Mouse (Mus musculus): ENCODE results near the gene Mcm6. TPM values are rescaled to one million over a fixed set of nuclear protein-coding genes. Genes with fewer than 3 reads are reported as not detected.

Mcm6 gene
- polyA plus RNA-seq, 1 experiment: 215 TPM

- TF ChIP-seq EP300 (IDR thresholded peaks at IDR 0.05; ENCODE audit: insufficient read depth, low read depth, low read length) (no peak), POLR2A (IDR thresholded peaks at IDR 0.05; ENCODE audit: insufficient read depth, low read length) (no peak), CTCF (IDR thresholded peaks at IDR 0.05; ENCODE audit: low read depth, low read length) (no peak)
- H3K4me1 ChIP-seq (ENCODE audit: control insufficient read depth, insufficient read depth, low read length): no peaks in the 10 kb centered on the region
- H3K27me3 ChIP-seq (ENCODE audit: control insufficient read depth, insufficient read depth, low read length, poor library complexity, severe bottlenecking): no peaks in the 10 kb centered on the region
- H3K4me3 ChIP-seq (ENCODE audit: low read depth, low read length): no peak overlapping the region
- peaks cover 47% of the 10 kb centered on the region for H3K36me3 ChIP-seq (ENCODE audit: control insufficient read depth, insufficient read depth, low read length, poor library complexity, severe bottlenecking)
- H3K27ac ChIP-seq (ENCODE audit: insufficient read depth, low read length): no peak overlapping the region
- H3K9me3 ChIP-seq (replicated peaks; ENCODE audit: control insufficient read depth, insufficient read depth, low read length, poor library complexity, severe bottlenecking): no peaks in the 10 kb centered on the region
- peak overlapping the region; percentile 96; the same call in 1 of the 2 replicates for H3K9ac ChIP-seq (ENCODE audit: low read depth, poor library complexity, severe bottlenecking)
These were observed 2.0 kb downstream of the Mcm6 start for GRCm38 (mm10) chr1:128357452-128357851.

GRCm38 (mm10) chr1:128353092-128353491 lies 6.4 kb downstream of the Mcm6 start:
- Histone ChIP-seq H3K27ac (ENCODE audit: insufficient read depth, low read length) (no peak overlapping the region; the same call in 1 of the 2 replicates), H3K4me3 (ENCODE audit: low read depth, low read length) (no peak overlapping the region), H3K36me3 (ENCODE audit: control insufficient read depth, insufficient read depth, low read length, poor library complexity, severe bottlenecking) (peaks cover 89% of the 10 kb centered on the region), H3K9ac (ENCODE audit: low read depth, poor library complexity, severe bottlenecking) (no peak overlapping the region), H3K9me3 (replicated peaks; ENCODE audit: control insufficient read depth, insufficient read depth, low read length, poor library complexity, severe bottlenecking) (no peaks in the 10 kb centered on the region), H3K4me1 (ENCODE audit: control insufficient read depth, insufficient read depth, low read length) (no peaks in the 10 kb centered on the region), H3K27me3 (ENCODE audit: control insufficient read depth, insufficient read depth, low read length, poor library complexity, severe bottlenecking) (no peaks in the 10 kb centered on the region)
- TF ChIP-seq CTCF (IDR thresholded peaks at IDR 0.05; ENCODE audit: low read depth, low read length): no peak
- no peak for TF ChIP-seq EP300 (IDR thresholded peaks at IDR 0.05; ENCODE audit: insufficient read depth, low read depth, low read length)
- no peak for TF ChIP-seq POLR2A (IDR thresholded peaks at IDR 0.05; ENCODE audit: insufficient read depth, low read length)

GRCm38 (mm10) chr1:128344232-128344631 lies 15.2 kb downstream of the Mcm6 start:
- no peak overlapping the region for H3K9ac ChIP-seq (ENCODE audit: low read depth, poor library complexity, severe bottlenecking)
- no peaks in the 10 kb centered on the region for H3K9me3 ChIP-seq (replicated peaks; ENCODE audit: control insufficient read depth, insufficient read depth, low read length, poor library complexity, severe bottlenecking)
- no peaks in the 10 kb centered on the region for H3K27me3 ChIP-seq (ENCODE audit: control insufficient read depth, insufficient read depth, low read length, poor library complexity, severe bottlenecking)
- no peaks in the 10 kb centered on the region for H3K4me1 ChIP-seq (ENCODE audit: control insufficient read depth, insufficient read depth, low read length)
- H3K4me3 ChIP-seq (ENCODE audit: low read depth, low read length): no peak overlapping the region
- no peak overlapping the region for H3K27ac ChIP-seq (ENCODE audit: insufficient read depth, low read length)
- no peak for TF ChIP-seq EP300 (IDR thresholded peaks at IDR 0.05; ENCODE audit: insufficient read depth, low read depth, low read length)
- TF ChIP-seq CTCF (IDR thresholded peaks at IDR 0.05; ENCODE audit: low read depth, low read length): no peak
- TF ChIP-seq POLR2A (IDR thresholded peaks at IDR 0.05; ENCODE audit: insufficient read depth, low read length): no peak
- peaks cover 92% of the 10 kb centered on the region for H3K36me3 ChIP-seq (ENCODE audit: control insufficient read depth, insufficient read depth, low read length, poor library complexity, severe bottlenecking)

- no peak for TF ChIP-seq POLR2A (IDR thresholded peaks at IDR 0.05; ENCODE audit: insufficient read depth, low read length)
- no peak for TF ChIP-seq CTCF (IDR thresholded peaks at IDR 0.05; ENCODE audit: low read depth, low read length)
- peaks cover 86% of the 10 kb centered on the region for H3K36me3 ChIP-seq (ENCODE audit: control insufficient read depth, insufficient read depth, low read length, poor library complexity, severe bottlenecking)
- no peak overlapping the region for H3K4me3 ChIP-seq (ENCODE audit: low read depth, low read length)
These were observed 21.6 kb downstream of the Mcm6 start for GRCm38 (mm10) chr1:128337708-128338320.

GRCm38 (mm10) chr1:128330313-128330712 lies 29.2 kb downstream of the Mcm6 start:
- no peak overlapping the region for H3K9ac ChIP-seq (ENCODE audit: low read depth, poor library complexity, severe bottlenecking)
- H3K4me1 ChIP-seq (ENCODE audit: control insufficient read depth, insufficient read depth, low read length): no peaks in the 10 kb centered on the region
- H3K27me3 ChIP-seq (ENCODE audit: control insufficient read depth, insufficient read depth, low read length, poor library complexity, severe bottlenecking): no peaks in the 10 kb centered on the region
- no peak overlapping the region for H3K4me3 ChIP-seq (ENCODE audit: low read depth, low read length)
- no peaks in the 10 kb centered on the region for H3K9me3 ChIP-seq (replicated peaks; ENCODE audit: control insufficient read depth, insufficient read depth, low read length, poor library complexity, severe bottlenecking)
- H3K27ac ChIP-seq (ENCODE audit: insufficient read depth, low read length): no peak overlapping the region
- TF ChIP-seq CTCF (IDR thresholded peaks at IDR 0.05; ENCODE audit: low read depth, low read length): no peak
- TF ChIP-seq POLR2A (IDR thresholded peaks at IDR 0.05; ENCODE audit: insufficient read depth, low read length): no peak
- no peak for TF ChIP-seq EP300 (IDR thresholded peaks at IDR 0.05; ENCODE audit: insufficient read depth, low read depth, low read length)
- peaks cover 48% of the 10 kb centered on the region for H3K36me3 ChIP-seq (ENCODE audit: control insufficient read depth, insufficient read depth, low read length, poor library complexity, severe bottlenecking)

More at GRCm38 (mm10) chr1:128337708-128338320, 21.6 kb downstream of the Mcm6 start:
- H3K27ac ChIP-seq (ENCODE audit: insufficient read depth, low read length): no peak overlapping the region
- H3K9me3 ChIP-seq (replicated peaks; ENCODE audit: control insufficient read depth, insufficient read depth, low read length, poor library complexity, severe bottlenecking): no peaks in the 10 kb centered on the region
- no peak overlapping the region for H3K9ac ChIP-seq (ENCODE audit: low read depth, poor library complexity, severe bottlenecking)
- no peaks in the 10 kb centered on the region for H3K4me1 ChIP-seq (ENCODE audit: control insufficient read depth, insufficient read depth, low read length)
- H3K27me3 ChIP-seq (ENCODE audit: control insufficient read depth, insufficient read depth, low read length, poor library complexity, severe bottlenecking): no peaks in the 10 kb centered on the region

- TF ChIP-seq CTCF (IDR thresholded peaks at IDR 0.05; ENCODE audit: low read depth, low read length): no peak
- TF ChIP-seq EP300 (IDR thresholded peaks at IDR 0.05; ENCODE audit: insufficient read depth, low read depth, low read length): no peak
- no peak for TF ChIP-seq POLR2A (IDR thresholded peaks at IDR 0.05; ENCODE audit: insufficient read depth, low read length)
- H3K9ac ChIP-seq (ENCODE audit: low read depth, poor library complexity, severe bottlenecking): no peak within 1 kb of the TSS
- H3K4me1 ChIP-seq (ENCODE audit: control insufficient read depth, insufficient read depth, low read length): no peaks in the 10 kb centered on the region
- no peak within 1 kb of the TSS for H3K4me3 ChIP-seq (ENCODE audit: low read depth, low read length)
- H3K27ac ChIP-seq (ENCODE audit: insufficient read depth, low read length): no peak within 1 kb of the TSS
- H3K36me3 ChIP-seq (ENCODE audit: control insufficient read depth, insufficient read depth, low read length, poor library complexity, severe bottlenecking): peaks cover 27% of the 10 kb centered on the region
- no peaks in the 10 kb centered on the region for H3K9me3 ChIP-seq (replicated peaks; ENCODE audit: control insufficient read depth, insufficient read depth, low read length, poor library complexity, severe bottlenecking)
- H3K27me3 ChIP-seq (ENCODE audit: control insufficient read depth, insufficient read depth, low read length, poor library complexity, severe bottlenecking): no peaks in the 10 kb centered on the region
These were observed 31.2 kb downstream of the Mcm6 start, which contains the start of gene Lct for GRCm38 (mm10) chr1:128328218-128328617. Gene Lct, minus strand, starts transcription at chr1:128328318.

Measured in ES-Bruce4 (cell line).